Mouse (Mus musculus): ENCODE data around the gene Pex14. TPM values are rescaled to one million over a fixed set of nuclear protein-coding genes. Genes with fewer than 3 reads are reported as not detected.

Pex14 gene
- total RNA-seq, 2 experiments from 2014 or later: 49.3 to 50.4 TPM

- intact Hi-C loops (cut with DNase I): no loop called here
- DNase-seq (ENCODE audit: extremely low spot score in 1 of 2, low spot score in 2 of 2): no peak
- no peak for TF ChIP-seq CTCF (IDR thresholded peaks at IDR 0.05)
- no peak overlapping the region for H3K27ac ChIP-seq
- H3K4me3 ChIP-seq: no peak overlapping the region
Measured at GRCm38 (mm10) chr4:149064061-149064854, 35.4 kb downstream of the Pex14 start.

DNA sequence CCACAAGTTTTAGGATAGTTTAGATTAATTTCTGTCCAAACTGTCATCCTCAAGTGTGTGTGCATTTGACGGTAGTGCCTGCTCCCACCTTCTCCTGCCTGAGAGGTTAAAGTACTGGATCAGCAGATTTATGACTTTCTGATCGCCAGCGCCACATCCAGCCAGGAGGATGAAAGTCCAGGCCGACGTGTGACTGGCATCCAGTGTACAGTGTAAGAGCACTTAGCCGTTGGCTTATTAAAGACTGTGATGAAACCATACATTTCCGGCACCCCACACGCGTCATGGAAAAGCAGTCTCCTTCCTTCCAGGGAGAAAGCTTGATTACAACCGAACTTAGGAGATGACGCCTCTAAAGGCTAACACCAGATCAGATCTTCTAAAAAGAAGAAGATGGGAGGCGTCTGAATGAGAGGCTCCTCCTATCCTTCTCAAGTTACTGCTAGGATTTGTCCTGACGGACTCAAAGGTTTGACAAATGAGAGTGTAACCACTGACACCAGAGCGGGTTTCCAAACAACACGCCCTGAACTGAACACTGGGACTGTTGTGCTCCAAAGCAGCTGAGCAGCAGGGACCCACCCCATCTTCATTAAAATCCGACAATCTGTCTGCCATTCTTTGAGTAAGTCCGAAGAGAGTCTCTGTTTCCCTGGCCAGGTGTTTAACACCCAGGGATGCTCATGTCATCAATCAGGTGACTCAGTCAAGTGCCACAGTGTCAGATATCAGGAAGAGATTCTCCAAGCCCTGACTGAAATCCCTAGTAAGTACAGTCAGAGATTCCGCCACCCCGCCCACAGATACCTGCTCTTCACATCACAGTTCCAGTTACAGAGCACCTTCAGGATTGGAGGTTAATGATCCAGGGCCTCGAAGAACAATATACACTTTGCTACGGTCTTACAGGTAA, 37.0 kb downstream of the Pex14 start:
- no peak for DNase-seq (ENCODE audit: extremely low spot score in 1 of 2, low spot score in 2 of 2)
- no peak for TF ChIP-seq CTCF (IDR thresholded peaks at IDR 0.05)
- H3K4me3 ChIP-seq: no peak overlapping the region
- no peak overlapping the region for H3K27ac ChIP-seq
- intact Hi-C loops (cut with DNase I): no loop called here

DNA sequence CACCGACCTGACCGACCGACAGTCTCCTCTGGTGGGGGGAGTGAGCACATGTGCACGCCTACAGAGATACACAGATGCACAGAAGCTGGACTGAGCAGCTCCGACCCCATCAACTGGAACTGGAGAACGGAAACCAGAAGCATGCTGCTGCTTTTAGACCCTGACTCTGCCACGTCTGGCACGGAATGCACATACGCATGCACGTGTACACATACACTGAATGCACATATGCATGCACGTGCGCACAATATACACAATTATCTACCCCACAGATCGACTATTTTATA, 38.3 kb downstream of the Pex14 start:
- Histone ChIP-seq H3K27ac (no peak overlapping the region), H3K4me3 (no peak overlapping the region)
- no peak for TF ChIP-seq CTCF (IDR thresholded peaks at IDR 0.05)
- intact Hi-C loops (cut with DNase I): no loop called here
- no peak for DNase-seq (ENCODE audit: extremely low spot score in 1 of 2, low spot score in 2 of 2)

GRCm38 (mm10) chr4:149060621-149061431, 38.9 kb downstream of the Pex14 start:
- intact Hi-C loops (cut with DNase I): no loop called here
- DNase-seq (ENCODE audit: extremely low spot score in 1 of 2, low spot score in 2 of 2): no peak
- TF ChIP-seq CTCF (IDR thresholded peaks at IDR 0.05): peak; percentile 42
- Histone ChIP-seq H3K27ac (no peak overlapping the region), H3K4me3 (no peak overlapping the region)

DNA sequence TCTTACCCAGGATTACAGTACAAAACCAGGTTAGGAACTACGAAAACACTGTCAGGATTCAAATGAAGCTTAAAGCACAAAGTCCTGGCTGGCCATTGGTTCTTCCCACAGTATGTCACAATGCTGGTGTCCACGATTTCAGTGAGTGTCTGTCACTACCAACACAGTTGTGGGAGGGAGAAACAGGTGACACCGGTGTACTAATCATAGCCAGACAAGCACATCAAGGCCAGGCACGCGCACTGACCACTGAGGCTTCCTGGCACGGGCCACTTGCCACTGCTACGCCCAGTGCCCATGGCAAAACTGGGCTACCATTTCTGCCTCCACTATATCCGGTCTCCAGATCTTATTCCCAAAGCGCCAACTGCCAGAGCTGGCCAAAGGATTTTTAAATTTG, 40.0 kb downstream of the Pex14 start:
- Histone ChIP-seq H3K4me3 (no peak overlapping the region), H3K27ac (no peak overlapping the region)
- no peak for TF ChIP-seq CTCF (IDR thresholded peaks at IDR 0.05)
- no peak for DNase-seq (ENCODE audit: extremely low spot score in 1 of 2, low spot score in 2 of 2)
- intact Hi-C loops (cut with DNase I): no loop called here

DNA sequence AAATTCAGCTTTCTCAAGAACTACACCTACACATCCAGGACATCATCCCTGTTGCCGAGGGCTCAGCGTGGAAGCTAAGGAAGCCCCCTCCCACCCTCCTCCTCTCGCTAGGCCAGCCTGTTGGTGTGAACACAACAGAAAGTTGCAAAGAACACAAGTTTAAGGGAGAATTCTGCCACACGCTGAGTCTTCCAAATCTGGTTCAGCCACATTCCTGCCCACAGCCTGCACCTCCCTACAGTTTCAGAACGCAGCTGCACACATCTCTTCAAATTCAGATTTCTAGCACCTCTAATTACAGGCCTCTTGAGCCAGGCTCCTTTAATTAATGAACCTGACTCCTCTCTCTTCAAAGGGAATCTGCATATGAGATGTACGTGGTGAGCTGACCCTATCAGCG, 41.4 kb downstream of the Pex14 start:
- no peak for DNase-seq (ENCODE audit: extremely low spot score in 1 of 2, low spot score in 2 of 2)
- intact Hi-C loops (cut with DNase I): no loop called here
- Histone ChIP-seq H3K4me3 (no peak overlapping the region), H3K27ac (no peak overlapping the region)
- no peak for TF ChIP-seq CTCF (IDR thresholded peaks at IDR 0.05)

- no peak for DNase-seq (ENCODE audit: extremely low spot score in 1 of 2, low spot score in 2 of 2)
- no peak for TF ChIP-seq CTCF (IDR thresholded peaks at IDR 0.05)
- Histone ChIP-seq H3K4me3 (no peak overlapping the region), H3K27ac (no peak overlapping the region)
- intact Hi-C loops (cut with DNase I): no loop called here
Measured at GRCm38 (mm10) chr4:149057470-149057869, 42.2 kb downstream of the Pex14 start.

- intact Hi-C loops (cut with DNase I): no loop called here
- TF ChIP-seq CTCF (IDR thresholded peaks at IDR 0.05): no peak
- Histone ChIP-seq H3K27ac (no peak overlapping the region), H3K4me3 (no peak overlapping the region)
- no peak for DNase-seq (ENCODE audit: extremely low spot score in 1 of 2, low spot score in 2 of 2)
Measured at GRCm38 (mm10) chr4:149056957-149057356, 42.7 kb downstream of the Pex14 start.

DNA sequence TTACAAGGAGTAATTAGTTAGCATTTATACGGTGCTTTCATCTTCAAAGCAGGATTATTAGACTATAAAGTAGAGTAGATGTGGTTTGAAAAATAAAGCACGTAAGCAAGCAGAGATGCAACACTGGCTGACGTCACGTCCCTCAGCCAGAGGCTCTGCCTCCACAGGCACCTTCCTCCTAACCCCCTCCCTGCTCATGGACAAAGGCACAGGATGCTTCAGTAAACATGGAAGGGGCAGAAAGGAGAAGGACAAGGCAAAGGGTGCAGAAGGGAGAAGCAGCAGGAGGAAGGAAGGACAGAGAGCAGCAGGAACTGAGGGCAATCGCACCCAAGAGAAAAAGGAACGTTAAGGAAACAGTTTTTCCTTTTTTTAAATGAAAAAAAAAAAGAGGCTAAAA, 43.8 kb downstream of the Pex14 start:
- Histone ChIP-seq H3K27ac (no peak overlapping the region), H3K4me3 (no peak overlapping the region)
- DNase-seq (ENCODE audit: extremely low spot score in 1 of 2, low spot score in 2 of 2): no peak
- intact Hi-C loops (cut with DNase I): no loop called here
- TF ChIP-seq CTCF (IDR thresholded peaks at IDR 0.05): no peak

GRCm38 (mm10) chr4:149049351-149050159, 50.1 kb downstream of the Pex14 start:
- no peak for TF ChIP-seq CTCF (IDR thresholded peaks at IDR 0.05)
- no peak for DNase-seq (ENCODE audit: extremely low spot score in 1 of 2, low spot score in 2 of 2)
- Histone ChIP-seq H3K4me3 (no peak overlapping the region), H3K27ac (no peak overlapping the region)
- intact Hi-C loops (cut with DNase I): no loop called here

DNA sequence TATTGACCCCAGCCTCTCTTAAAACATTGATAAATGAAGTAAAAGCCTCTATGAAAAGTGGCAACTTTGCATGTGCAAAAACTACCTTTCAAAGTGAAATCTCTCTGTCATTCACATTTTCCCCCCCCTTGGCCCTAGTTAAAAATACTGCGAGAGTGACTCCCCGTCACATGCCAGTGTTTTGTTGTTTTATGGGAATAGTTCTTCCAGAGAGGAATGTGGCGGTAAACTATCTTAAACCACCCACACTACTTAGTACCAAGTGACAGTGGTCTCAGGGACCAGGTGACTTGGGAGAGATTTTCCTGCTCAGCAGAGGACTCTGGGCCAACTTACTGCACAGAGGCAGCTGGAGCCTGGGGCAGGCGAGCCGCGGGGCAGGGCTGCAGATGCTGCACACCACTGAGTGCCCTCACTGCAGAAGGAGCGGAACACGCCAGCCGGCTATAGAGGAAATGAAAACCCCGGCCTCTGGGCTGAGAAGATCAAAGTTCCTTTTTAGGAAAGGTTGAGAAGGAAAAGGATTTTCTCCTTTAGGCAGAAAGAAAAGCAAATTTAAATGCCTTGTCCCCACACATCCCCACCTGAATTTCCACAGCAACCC, 50.9 kb downstream of the Pex14 start:
- Histone ChIP-seq H3K27ac (no peak overlapping the region), H3K4me3 (no peak overlapping the region)
- intact Hi-C loops (cut with DNase I): no loop called here
- no peak for TF ChIP-seq CTCF (IDR thresholded peaks at IDR 0.05)
- DNase-seq (ENCODE audit: extremely low spot score in 1 of 2, low spot score in 2 of 2): no peak
